Mouse (Mus musculus): Measurements from ENCODE around the gene Zkscan3. TPM values are rescaled to one million over a fixed set of nuclear protein-coding genes. Genes with fewer than 3 reads are reported as not detected.

Zkscan3 gene
- polyA plus RNA-seq, 1 experiment from 2014 or later: 71.2 TPM

MicroRNAs within 50 kb of the gene (microRNA counts, 519-probe panel; counts per million panel counts)
- 4,013 counts per million, percentile 33 among the panel's probes with 10 or more counts for microRNA mmu-miR-1896

Small RNAs within 50 kb of the gene (microRNA-seq; reads per million reads assigned to microRNA genes)
- gene Mir1896 (not detected), gene Mir6942 (not detected)

Other genes starting within 250 kb of the Zkscan3 start
- 98.2 and 103 TPM in 2 replicates for gene Trim27, start 223.3 kb downstream of the Zkscan3 start, polyA plus RNA-seq (2016; fragmentation: Nextera tagmentation; extraction: Ambion mirVana)
- gene Gpx5, start 110.0 kb downstream of the Zkscan3 start, polyA plus RNA-seq (2016; fragmentation: Nextera tagmentation; extraction: Ambion mirVana): not detected in 2 replicates
- not detected in 2 replicates for gene Gpx6, start 90.6 kb downstream of the Zkscan3 start, polyA plus RNA-seq (2016; fragmentation: Nextera tagmentation; extraction: Ambion mirVana)
- gene Olfr1367, start 55.8 kb downstream of the Zkscan3 start, polyA plus RNA-seq (2016; fragmentation: Nextera tagmentation; extraction: Ambion mirVana): not detected in 2 replicates
- 8.8 and 9.9 TPM in 2 replicates for gene Zscan12, start 39.9 kb downstream of the Zkscan3 start, polyA plus RNA-seq (2016; fragmentation: Nextera tagmentation; extraction: Ambion mirVana)
- 2.2 and 3.1 TPM in 2 replicates for gene Pgbd1, start 38.3 kb upstream of the Zkscan3 start, polyA plus RNA-seq (2016; fragmentation: Nextera tagmentation; extraction: Ambion mirVana)
- gene Zscan26, start 51.0 kb upstream of the Zkscan3 start, polyA plus RNA-seq (2016; fragmentation: Nextera tagmentation; extraction: Ambion mirVana): 26.8 and 28.1 TPM in 2 replicates
- gene Nkapl, start 65.8 kb upstream of the Zkscan3 start, polyA plus RNA-seq (2016; fragmentation: Nextera tagmentation; extraction: Ambion mirVana): 2.3 and 2.4 TPM in 2 replicates
- 1.7 and 2.1 TPM in 2 replicates for gene Zkscan4, start 76.2 kb upstream of the Zkscan3 start, polyA plus RNA-seq (2016; fragmentation: Nextera tagmentation; extraction: Ambion mirVana)
- not detected in 2 replicates for gene Gm10065, start 76.7 kb upstream of the Zkscan3 start, polyA plus RNA-seq (2016; fragmentation: Nextera tagmentation; extraction: Ambion mirVana)
- gene AK157302, start 92.5 kb upstream of the Zkscan3 start, polyA plus RNA-seq (2016; fragmentation: Nextera tagmentation; extraction: Ambion mirVana): 0.24 and 0.33 TPM in 2 replicates
- 6.4 and 10.3 TPM in 2 replicates for gene Gm11273, start 98.7 kb upstream of the Zkscan3 start, polyA plus RNA-seq (2016; fragmentation: Nextera tagmentation; extraction: Ambion mirVana)
- gene Zkscan8, start 128.4 kb upstream of the Zkscan3 start, polyA plus RNA-seq (2016; fragmentation: Nextera tagmentation; extraction: Ambion mirVana): 6.6 and 6.8 TPM in 2 replicates
- 0.06 and 0.10 TPM in 2 replicates for gene Olfr1366, start 140.1 kb upstream of the Zkscan3 start, polyA plus RNA-seq (2016; fragmentation: Nextera tagmentation; extraction: Ambion mirVana)
- gene Olfr1535, start 157.1 kb upstream of the Zkscan3 start, polyA plus RNA-seq (2016; fragmentation: Nextera tagmentation; extraction: Ambion mirVana): 0.04 and 0.05 TPM in 2 replicates
- gene Olfr1364, start 179.0 kb upstream of the Zkscan3 start, polyA plus RNA-seq (2016; fragmentation: Nextera tagmentation; extraction: Ambion mirVana): not detected in 2 replicates
- gene Olfr1362, start 211.3 kb upstream of the Zkscan3 start, polyA plus RNA-seq (2016; fragmentation: Nextera tagmentation; extraction: Ambion mirVana): not detected in 2 replicates
- not detected in 2 replicates for gene Olfr11, start 239.8 kb upstream of the Zkscan3 start, polyA plus RNA-seq (2016; fragmentation: Nextera tagmentation; extraction: Ambion mirVana)

Measured in heart, embryonic 12.5 days (tissue).